Mouse (Mus musculus): ENCODE results near the gene Il18rap.

DNA sequence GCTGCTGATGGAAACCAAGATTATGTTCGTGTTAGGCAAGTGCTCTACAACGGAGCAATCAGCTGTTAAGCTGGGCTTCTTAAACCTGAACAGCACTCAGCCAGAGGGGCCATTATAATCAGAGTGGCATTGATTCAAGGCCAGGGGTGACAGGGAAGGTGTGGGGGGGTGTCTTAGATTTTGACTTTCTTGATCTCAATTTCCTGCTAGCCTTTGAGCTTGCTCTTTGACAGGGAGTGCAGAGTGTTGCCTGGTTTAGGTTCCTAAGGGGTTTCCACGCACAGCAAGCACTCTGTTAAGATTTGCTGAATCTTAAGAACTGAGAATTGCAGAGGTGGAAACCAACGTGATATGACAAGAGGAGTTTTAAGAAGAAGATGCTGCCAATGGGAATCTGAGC is 38.4 kb upstream of the Il18rap start:
- TF ChIP-seq POLR2A (IDR thresholded peaks at IDR 0.05; ENCODE audit: insufficient read depth, low read depth, low read length) = no peak
- no peak for TF ChIP-seq CTCF (IDR thresholded peaks at IDR 0.05; ENCODE audit: insufficient read depth, low read depth, low read length)
